Mouse (Mus musculus) liver, embryonic 13.5 days (tissue): ENCODE data around the gene Gpatch3. TPM values are rescaled to one million over a fixed set of nuclear protein-coding genes. Genes with fewer than 3 reads are reported as not detected.

Source experiments
- ATAC-seq: fragments of 200-750 bp; cut with Nextera tagmentation; 2 replicates; pipeline ENCODE4 v1.8.0; 2017; ENCODE audit warnings: low read depth, mild to moderate bottlenecking, moderate number of reproducible peaks, moderate library complexity
- DNase-seq: peaks from one replicate; pipeline ENCODE4 v3.0.0; 2022
- H3K27ac ChIP-seq: fragments of 300-500 bp; sonication (generic); 2 replicates; pipeline ENCODE4 v1.5.1; 2015; ENCODE audit warnings: moderate library complexity, mild to moderate bottlenecking, inconsistent platforms
- H3K27me3 ChIP-seq: fragments of 300-500 bp; sonication (generic); 2 replicates; pipeline ENCODE4 v1.6.1; 2015; ENCODE audit warnings: mild to moderate bottlenecking, inconsistent platforms
- H3K36me3 ChIP-seq: fragments of 300-500 bp; sonication (generic); 2 replicates; pipeline ENCODE4 v1.6.1; 2015; ENCODE audit warnings: mild to moderate bottlenecking, inconsistent platforms
- H3K4me1 ChIP-seq: fragments of 300-500 bp; sonication (generic); replicated peaks from 2 replicates; pipeline ENCODE4 v1.6.1; 2015; ENCODE audit warnings: inconsistent platforms
- H3K4me2 ChIP-seq: fragments of 300-500 bp; sonication (generic); 2 replicates; pipeline ENCODE4 v1.6.1; 2015; ENCODE audit warnings: inconsistent platforms, mild to moderate bottlenecking, moderate library complexity
- H3K4me3 ChIP-seq: fragments of 300-500 bp; sonication (generic); replicated peaks from 2 replicates; pipeline ENCODE4 v1.5.1; 2015; ENCODE audit warnings: mild to moderate bottlenecking, inconsistent platforms
- H3K9ac ChIP-seq: fragments of 300-500 bp; sonication (generic); 2 replicates; pipeline ENCODE4 v1.6.1; 2015; ENCODE audit warnings: mild to moderate bottlenecking, inconsistent platforms
- H3K9me3 ChIP-seq: fragments of 300-500 bp; sonication (generic); replicated peaks from 2 replicates; pipeline ENCODE4 v1.6.1; 2016; ENCODE audit warnings: inconsistent platforms
- WGBS: fragments of 180-500 bp; shearing (Covaris S2); methylation state at CpG from one replicate; pipeline ENCODE4 v1.1.7; 2015; ENCODE audit not compliant: insufficient replicate concordance; 5-methylcytosine and 5-hydroxymethylcytosine counted together
- polyA plus RNA-seq: library from polyadenylated mRNA; unstranded; fragments of >200 nt; fragmentation: Nextera tagmentation; extraction: Ambion mirVana; gene quantifications from 2 replicates; pipeline ENCODE4 v1.2.1, GENCODE M21; 2015

Gpatch3 gene
- polyA plus RNA-seq, 1 experiment from 2014 or later, result 4.3 TPM

DNA sequence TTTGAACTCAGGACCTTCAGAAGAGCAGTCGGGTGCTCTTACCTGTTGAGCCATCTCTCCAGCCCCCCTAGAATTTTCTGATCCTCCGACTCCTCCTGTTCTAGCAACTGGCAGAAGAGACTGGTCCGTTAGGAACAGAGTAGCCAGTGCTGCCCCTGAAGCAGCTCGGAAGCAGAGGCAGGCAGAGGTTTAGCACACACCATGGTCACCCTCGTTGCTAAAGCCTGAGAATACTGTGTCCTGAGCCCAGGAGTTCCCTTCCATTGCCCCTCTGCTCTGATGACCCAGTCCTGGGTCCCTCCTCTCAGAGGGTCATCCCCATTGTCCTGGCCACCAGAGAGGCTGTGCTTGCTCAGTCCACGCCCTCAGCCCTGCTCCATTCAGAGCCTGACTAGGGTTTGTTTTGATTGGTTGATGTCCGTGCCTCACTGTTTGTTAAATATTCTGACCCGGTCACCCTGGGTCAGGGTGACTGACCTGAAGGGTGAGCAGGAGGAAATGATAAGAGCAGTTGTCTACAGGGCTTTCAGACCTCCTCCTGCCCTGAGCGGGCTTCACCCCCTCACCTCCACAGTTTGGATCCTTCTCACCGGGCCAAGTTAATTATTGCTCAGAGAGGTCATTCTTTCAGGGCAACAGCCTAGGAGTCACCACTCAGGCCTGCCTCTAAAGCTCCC lies 17.4 kb upstream of the Gpatch3 start:
- no peak for DNase-seq

DNA sequence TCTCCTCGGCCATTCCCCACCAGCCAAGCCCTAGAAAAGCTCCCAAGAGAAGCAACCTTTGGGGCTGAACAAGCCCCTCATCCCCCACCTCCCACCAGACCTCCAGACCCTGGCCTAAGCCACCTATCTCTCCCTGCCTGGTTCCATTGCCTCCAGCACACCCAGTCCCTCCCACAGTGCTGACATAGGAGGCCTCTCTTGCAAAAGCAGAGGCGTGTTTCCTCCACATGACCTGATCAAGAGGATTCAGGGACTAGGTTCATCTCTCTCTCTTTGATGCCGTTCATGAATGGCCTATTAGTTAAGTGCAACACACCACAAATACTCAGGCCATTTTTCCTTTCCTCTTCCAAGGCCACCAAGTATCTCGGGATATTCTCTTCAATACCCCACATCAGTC lies 14.7 kb upstream of the Gpatch3 start:
- Histone ChIP-seq H3K4me2 (no peak overlapping the region), H3K4me3 (no peak overlapping the region), H3K27ac (no peak overlapping the region), H3K9ac (no peak overlapping the region), H3K4me1 (peaks cover 3% of the 10 kb centered on the region; the same call in 1 of the 2 replicates), H3K9me3 (no peaks in the 10 kb centered on the region), H3K36me3 (no peaks in the 10 kb centered on the region), H3K27me3 (0 out of 2 replicates have a peak, but pooled peaks cover 4% of the 10 kb centered on the region)
- no peak for ATAC-seq
- DNase-seq, result no peak
- 61% methylated on average over 4 of the region's 4 CpGs for WGBS

More for the DNA sequence above, 17.4 kb upstream of the Gpatch3 start:
- ATAC-seq, result peak; percentile 86
- WGBS, result 47% methylated on average over 10 of the region's 10 CpGs
- 0 out of 2 replicates have a peak overlapping the region, but pooled peaks have one; percentile 4 for H3K4me3 ChIP-seq
- H3K4me2 ChIP-seq, result peak overlapping the region; percentile 28; the same call in 1 of the 2 replicates
- 0 out of 2 replicates have a peak, but pooled peaks cover 4% of the 10 kb centered on the region for H3K27me3 ChIP-seq
- H3K9ac ChIP-seq, result no peak overlapping the region
- peaks cover 25% of the 10 kb centered on the region for H3K4me1 ChIP-seq
- no peaks in the 10 kb centered on the region for H3K36me3 ChIP-seq
- H3K27ac ChIP-seq, result peak overlapping the region; percentile 63
- H3K9me3 ChIP-seq, result no peaks in the 10 kb centered on the region

DNA sequence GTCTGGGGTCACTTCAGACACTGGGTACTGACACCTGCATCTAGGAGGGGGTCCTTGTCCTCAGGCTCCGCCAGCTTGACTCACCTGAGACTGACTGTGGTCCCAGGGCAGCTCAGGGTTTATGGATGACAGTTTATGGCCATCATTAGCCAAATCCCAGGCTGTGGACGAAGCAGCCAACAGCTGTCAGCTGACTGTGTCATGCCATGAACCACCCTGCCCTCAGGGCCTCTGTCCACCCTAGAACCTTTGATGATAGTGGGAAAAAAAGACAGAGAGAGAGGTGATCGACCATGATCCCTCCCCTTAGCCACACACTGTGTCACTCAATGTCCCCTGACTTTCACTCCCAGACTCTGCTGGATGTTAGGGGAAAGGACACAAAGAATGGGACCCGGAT lies 12.9 kb upstream of the Gpatch3 start:
- Histone ChIP-seq H3K9me3 (no peaks in the 10 kb centered on the region), H3K4me1 (peaks cover 3% of the 10 kb centered on the region; the same call in 1 of the 2 replicates), H3K9ac (no peak overlapping the region), H3K27me3 (no peaks in the 10 kb centered on the region), H3K4me2 (no peak overlapping the region), H3K27ac (no peak overlapping the region), H3K4me3 (no peak overlapping the region), H3K36me3 (no peaks in the 10 kb centered on the region)
- 49% methylated on average over 4 of the region's 4 CpGs for WGBS
- DNase-seq (no peak), ATAC-seq (no peak)

DNA sequence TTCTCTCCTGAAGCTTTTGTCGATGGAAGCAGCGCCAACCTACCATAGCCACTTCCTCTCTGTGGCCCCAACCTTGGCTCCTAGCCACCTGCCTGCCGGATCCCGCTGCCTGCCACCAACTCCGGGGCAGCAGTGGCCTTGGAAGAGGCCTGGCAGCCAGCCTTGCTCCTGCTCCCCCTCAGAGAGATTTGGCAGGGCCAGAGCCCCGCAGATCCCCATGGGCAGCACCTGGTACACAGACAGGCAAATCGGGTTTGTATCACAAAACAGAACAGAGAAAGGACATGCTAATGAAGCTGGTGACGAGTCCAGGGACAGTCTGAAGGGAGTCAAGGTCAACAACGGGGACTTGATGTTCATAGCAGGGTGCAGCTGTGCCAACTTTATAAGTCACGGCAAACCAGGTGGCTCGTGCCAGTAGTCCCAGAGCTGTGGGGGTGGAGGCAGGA lies 11.4 kb upstream of the Gpatch3 start:
- no peak for ATAC-seq
- Histone ChIP-seq H3K36me3 (no peaks in the 10 kb centered on the region), H3K9me3 (no peaks in the 10 kb centered on the region), H3K4me1 (peaks cover 6% of the 10 kb centered on the region; the same call in 1 of the 2 replicates), H3K27ac (no peak overlapping the region), H3K4me2 (no peak overlapping the region), H3K9ac (no peak overlapping the region), H3K27me3 (no peaks in the 10 kb centered on the region), H3K4me3 (no peak overlapping the region)
- 61% methylated on average over 11 of the region's 11 CpGs for WGBS
- no peak for DNase-seq

DNA sequence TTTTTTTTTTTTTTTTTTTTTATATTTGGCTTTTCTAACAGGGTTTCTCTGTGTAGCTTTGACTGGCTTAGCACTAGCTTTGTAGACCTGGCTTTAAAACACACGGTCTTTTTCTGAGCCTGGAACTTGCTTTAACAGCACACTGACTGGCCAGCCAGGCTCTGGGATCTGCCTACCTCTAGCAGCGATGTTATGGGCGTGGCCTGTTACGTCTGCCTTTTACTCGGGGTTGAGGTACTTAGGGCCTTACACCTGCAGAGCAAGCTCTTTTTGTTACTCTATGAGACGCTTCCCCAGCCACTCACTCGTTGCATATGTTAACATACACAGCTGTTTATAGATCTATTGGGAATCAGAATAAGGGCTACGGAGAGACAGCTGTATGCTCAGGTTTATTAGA lies 7.3 kb upstream of the Gpatch3 start:
- 25% methylated on average over 8 of the region's 8 CpGs for WGBS
- DNase-seq (no peak), ATAC-seq (no peak)
- Histone ChIP-seq H3K27me3 (peaks cover 3% of the 10 kb centered on the region; the same call in 1 of the 2 replicates), H3K4me2 (no peak overlapping the region), H3K4me3 (no peak overlapping the region), H3K9ac (no peak overlapping the region), H3K27ac (no peak overlapping the region), H3K9me3 (no peaks in the 10 kb centered on the region), H3K36me3 (no peaks in the 10 kb centered on the region), H3K4me1 (0 out of 2 replicates have a peak, but pooled peaks cover 4% of the 10 kb centered on the region)

DNA sequence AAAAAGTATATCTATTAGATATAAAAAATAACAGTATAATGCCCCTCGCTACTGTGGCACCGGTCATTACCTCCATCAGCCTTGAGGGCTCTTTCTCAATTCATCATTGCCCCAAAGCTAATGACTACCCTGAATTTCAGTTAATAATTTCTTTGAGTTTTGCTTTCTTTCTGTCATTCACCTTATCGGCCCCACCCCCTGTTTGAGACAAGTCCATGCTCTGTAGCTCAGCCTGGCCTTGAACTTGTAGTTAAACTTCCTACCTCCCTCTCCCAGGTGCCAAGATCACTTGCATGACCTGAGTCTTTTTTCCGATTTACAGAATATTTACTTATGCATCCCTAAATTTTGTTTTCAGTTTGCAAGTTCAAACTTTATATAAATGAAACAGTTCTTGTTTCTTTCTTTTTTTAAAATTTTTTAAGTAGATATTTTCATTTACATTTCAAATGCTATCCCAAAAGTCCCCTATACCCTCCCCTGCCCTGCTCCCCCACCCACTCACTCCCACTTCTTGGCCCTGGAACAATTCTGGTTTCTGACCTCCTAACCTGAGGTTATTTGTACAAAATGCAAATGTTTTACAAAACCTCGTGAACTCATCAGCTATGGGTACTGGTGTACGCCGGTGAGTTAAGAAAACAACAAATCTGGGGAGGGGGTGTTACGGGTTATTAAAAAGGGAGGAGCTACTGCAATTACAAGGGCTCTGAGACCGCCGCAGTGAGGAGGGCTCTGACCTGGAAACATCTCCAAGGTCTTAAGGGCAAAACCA lies 5.1 kb upstream of the Gpatch3 start:
- no peaks in the 10 kb centered on the region for H3K9me3 ChIP-seq
- ATAC-seq (no peak), DNase-seq (no peak)
- no peak overlapping the region for H3K9ac ChIP-seq
- H3K36me3 ChIP-seq, result no peaks in the 10 kb centered on the region
- H3K27me3 ChIP-seq, result peaks cover 3% of the 10 kb centered on the region; the same call in 1 of the 2 replicates
- WGBS, result 66% methylated on average over 10 of the region's 10 CpGs
- H3K4me3 ChIP-seq, result no peak overlapping the region
- peaks cover 13% of the 10 kb centered on the region for H3K4me1 ChIP-seq
- H3K4me2 ChIP-seq, result 0 out of 2 replicates have a peak overlapping the region, but pooled peaks have one; percentile 21
- H3K27ac ChIP-seq, result peak overlapping the region; percentile 70

DNA sequence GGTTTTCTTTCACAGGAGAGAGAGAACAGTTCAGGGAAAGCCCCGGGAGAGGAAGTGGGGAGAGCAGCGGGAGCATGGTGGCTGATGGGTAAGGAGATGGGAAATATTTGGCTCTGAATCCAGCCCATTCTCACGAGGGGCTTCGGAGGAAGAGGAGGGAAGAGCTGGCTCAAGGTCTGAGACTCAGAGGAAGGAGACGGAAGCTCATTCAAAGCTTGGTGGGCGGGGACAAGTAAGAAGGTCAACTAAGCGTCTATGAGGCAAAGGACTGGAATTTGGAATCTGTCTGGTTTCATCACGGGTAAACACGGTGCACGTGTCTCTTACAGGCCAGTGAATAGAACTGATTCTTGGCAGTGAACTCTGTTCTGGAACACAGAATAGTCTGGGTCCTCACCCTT lies 4.5 kb upstream of the Gpatch3 start:
- 47% methylated on average over 10 of the region's 10 CpGs for WGBS
- Histone ChIP-seq H3K9ac (no peak overlapping the region), H3K27ac (peak overlapping the region; percentile 70), H3K4me1 (peaks cover 16% of the 10 kb centered on the region), H3K36me3 (no peaks in the 10 kb centered on the region), H3K4me3 (no peak overlapping the region), H3K9me3 (no peaks in the 10 kb centered on the region), H3K27me3 (peaks cover 3% of the 10 kb centered on the region; the same call in 1 of the 2 replicates), H3K4me2 (0 out of 2 replicates have a peak overlapping the region, but pooled peaks have one; percentile 21)
- peak; percentile 30; the same call in 1 of the 2 replicates for ATAC-seq
- no peak for DNase-seq

DNA sequence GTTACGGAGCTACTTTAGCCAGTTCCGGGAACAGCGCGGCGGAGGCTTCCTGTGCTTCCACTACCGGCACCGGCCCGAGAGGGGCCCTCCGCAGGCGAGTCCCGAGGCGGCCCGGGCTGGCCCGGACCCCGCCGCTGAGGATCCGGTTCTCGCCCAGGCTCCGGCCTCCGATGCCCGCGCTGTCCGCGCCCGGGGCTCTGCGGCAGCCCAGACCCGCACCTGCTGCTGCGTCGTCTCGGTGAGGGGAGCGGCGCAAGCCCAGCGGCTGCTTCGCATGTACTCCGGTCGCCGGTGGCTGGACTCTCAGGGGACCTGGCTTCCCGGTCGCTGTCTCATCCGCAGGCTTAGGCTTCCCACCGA lies 278 bp downstream of the Gpatch3 start:
- H3K9ac ChIP-seq, result peak overlapping the region; percentile 88
- H3K27ac ChIP-seq, result peak overlapping the region; percentile 90
- peak overlapping the region; percentile 93 for H3K4me2 ChIP-seq
- peak overlapping the region; percentile 97 for H3K4me3 ChIP-seq
- peaks cover 23% of the 10 kb centered on the region for H3K36me3 ChIP-seq
- WGBS, result 1% methylated on average over 41 of the region's 41 CpGs
- peaks cover 26% of the 10 kb centered on the region for H3K4me1 ChIP-seq
- H3K9me3 ChIP-seq, result no peaks in the 10 kb centered on the region
- ATAC-seq (peak; percentile 67), DNase-seq (no peak)
- H3K27me3 ChIP-seq, result peaks cover 3% of the 10 kb centered on the region; the same call in 1 of the 2 replicates

DNA sequence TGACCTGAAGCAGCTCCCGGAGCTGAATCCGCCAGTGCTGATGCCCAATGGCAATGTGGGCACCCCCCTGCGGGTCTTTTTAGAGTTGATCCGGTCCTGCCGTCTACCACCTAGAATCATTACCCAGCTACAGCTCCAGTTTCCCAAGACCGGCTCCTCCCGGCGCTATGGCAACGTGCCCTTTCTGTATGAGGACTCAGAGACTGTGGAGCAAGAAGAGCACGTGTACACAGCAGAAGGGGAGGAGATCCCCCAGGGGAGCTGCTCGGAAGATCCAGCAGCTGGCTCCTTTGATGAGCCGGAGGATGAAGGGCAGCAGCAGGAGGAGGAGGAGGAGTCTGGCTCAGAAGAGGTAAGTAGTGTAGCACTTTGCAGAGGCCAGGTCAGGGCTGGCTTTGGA lies 3.4 kb downstream of the Gpatch3 start:
- H3K4me1 ChIP-seq, result peaks cover 28% of the 10 kb centered on the region

DNA sequence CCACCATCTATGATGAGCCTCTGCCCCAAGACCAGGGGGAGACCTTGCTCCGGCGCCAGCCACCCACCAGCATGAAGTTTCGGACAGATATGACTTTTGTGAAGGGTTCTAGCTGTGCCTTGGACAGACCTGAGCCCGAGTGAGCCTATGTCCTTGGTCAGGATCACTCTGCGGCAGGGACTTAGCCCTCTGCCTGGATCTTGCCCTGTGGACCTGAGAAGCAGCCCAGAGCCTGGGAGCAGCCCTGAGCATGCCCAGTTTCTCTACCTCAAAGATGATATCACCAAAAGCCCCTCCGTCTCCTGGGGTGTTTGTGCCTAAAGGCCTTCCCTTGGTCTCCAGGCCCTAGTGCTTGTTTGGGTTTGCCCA lies 9.1 kb downstream of the Gpatch3 start:
- H3K27ac ChIP-seq, result peak overlapping the region; percentile 86
- DNase-seq, result no peak
- peaks cover 31% of the 10 kb centered on the region for H3K4me1 ChIP-seq
- WGBS, result 47% methylated on average over 6 of the region's 6 CpGs
- ATAC-seq, result peak; percentile 35; the same call in 1 of the 2 replicates
- H3K27me3 ChIP-seq, result no peaks in the 10 kb centered on the region
- peaks cover 61% of the 10 kb centered on the region for H3K36me3 ChIP-seq
- peak overlapping the region; percentile 98 for H3K4me2 ChIP-seq
- no peaks in the 10 kb centered on the region for H3K9me3 ChIP-seq
- H3K4me3 ChIP-seq, result peak overlapping the region; percentile 92
- H3K9ac ChIP-seq, result peak overlapping the region; percentile 86

More for the DNA sequence above, 3.4 kb downstream of the Gpatch3 start:
- no peak for DNase-seq
- H3K9ac ChIP-seq, result no peak overlapping the region
- H3K27ac ChIP-seq, result no peak overlapping the region
- no peaks in the 10 kb centered on the region for H3K9me3 ChIP-seq
- WGBS, result 82% methylated on average over 12 of the region's 12 CpGs
- no peaks in the 10 kb centered on the region for H3K27me3 ChIP-seq
- ATAC-seq, result no peak
- no peak overlapping the region for H3K4me3 ChIP-seq
- H3K36me3 ChIP-seq, result peaks cover 46% of the 10 kb centered on the region
- H3K4me2 ChIP-seq, result no peak overlapping the region
